In the genomic region with DNA sequence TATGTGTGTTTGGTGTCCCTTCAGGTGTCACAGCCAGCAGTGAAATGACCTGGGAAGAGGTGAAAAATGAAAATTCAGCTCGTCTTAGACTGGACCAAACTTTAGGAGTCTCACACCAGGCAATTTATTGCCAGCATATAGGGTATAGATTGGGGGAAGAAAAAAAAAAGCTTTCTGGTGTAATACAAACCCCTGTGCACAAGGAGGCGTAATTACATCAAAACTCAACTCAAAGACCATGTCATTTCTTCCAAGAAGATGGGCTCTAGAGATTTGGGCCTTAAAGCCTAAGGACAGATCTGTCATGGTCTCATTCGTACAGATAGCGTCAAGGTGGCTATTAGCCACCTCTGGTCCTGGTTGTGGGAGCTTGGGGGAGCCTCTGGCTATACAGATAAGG, we compare ENCODE assay signal across 17 mouse cellular contexts.
A peak's percentile ranks its signal among the peaks of the same experiment; 100 is the strongest.
DNase-seq lines count a peak whose midpoint lies in the region; ATAC-seq and TF ChIP-seq lines count a peak whose summit lies in the region.
"Had no signal": no experiment of that assay in that cellular context is flagged by ENCODE, and none has a peak within 500 bp of the region (broad histone marks: within the 10 kb centered on the region; RNA-seq: fewer than 3 reads in every experiment).

No protein-coding gene starts in this region.

- H3K27ac ChIP-seq in hindbrain, postnatal 0 days, result no peak overlapping the region
- no peak overlapping the region for H3K27ac ChIP-seq in hindbrain, embryonic 14.5 days
- H3K27ac ChIP-seq in midbrain, postnatal 0 days (ENCODE audit: low read depth, low read length), result no peak overlapping the region
- H3K27ac ChIP-seq in midbrain, embryonic 14.5 days (replicated peaks; ENCODE audit: low read depth, low read length), result no peak overlapping the region
- no peak overlapping the region for H3K27ac ChIP-seq in midbrain, embryonic 15.5 days
- H3K27ac ChIP-seq: midbrain, embryonic 12.5 days had no signal

- H3K9me3 ChIP-seq in hindbrain, postnatal 0 days (ENCODE audit: low read length), result no peaks in the 10 kb centered on the region
- H3K9me3 ChIP-seq in hindbrain, embryonic 14.5 days (ENCODE audit: control insufficient read depth, low read length), result no peaks in the 10 kb centered on the region
- H3K9me3 ChIP-seq in midbrain, postnatal 0 days (ENCODE audit: low read length), result no peaks in the 10 kb centered on the region
- no peaks in the 10 kb centered on the region for H3K9me3 ChIP-seq in midbrain, embryonic 14.5 days (ENCODE audit: control insufficient read depth, low read length)
- no peaks in the 10 kb centered on the region for H3K9me3 ChIP-seq in midbrain, embryonic 15.5 days
- H3K9me3 ChIP-seq: limb, embryonic 15.5 days; midbrain, embryonic 12.5 days had no signal

- H3K4me3 ChIP-seq in hindbrain, postnatal 0 days (ENCODE audit: low read length), result no peak overlapping the region
- H3K4me3 ChIP-seq in hindbrain, embryonic 14.5 days (replicated peaks; ENCODE audit: low read length), result no peak overlapping the region
- H3K4me3 ChIP-seq in midbrain, postnatal 0 days (ENCODE audit: low read depth, low read length), result no peak overlapping the region
- no peak overlapping the region for H3K4me3 ChIP-seq in midbrain, embryonic 14.5 days (replicated peaks; ENCODE audit: low read depth, low read length)
- H3K4me3 ChIP-seq in midbrain, embryonic 15.5 days, result no peak overlapping the region
- H3K4me3 ChIP-seq: erythroblast, embryonic 14.5 days; limb, embryonic 15.5 days; midbrain, embryonic 12.5 days had no signal

- no peaks in the 10 kb centered on the region for H3K4me1 ChIP-seq in hindbrain, postnatal 0 days (ENCODE audit: insufficient read depth, low read length)
- no peaks in the 10 kb centered on the region for H3K4me1 ChIP-seq in hindbrain, embryonic 14.5 days (replicated peaks; ENCODE audit: control insufficient read depth, insufficient read depth, low read length)
- H3K4me1 ChIP-seq in midbrain, postnatal 0 days (ENCODE audit: insufficient read depth, low read length), result no peaks in the 10 kb centered on the region
- H3K4me1 ChIP-seq in midbrain, embryonic 14.5 days (ENCODE audit: control insufficient read depth, insufficient read depth, low read length), result no peaks in the 10 kb centered on the region
- no peaks in the 10 kb centered on the region for H3K4me1 ChIP-seq in midbrain, embryonic 15.5 days
- H3K4me1 ChIP-seq: midbrain, embryonic 12.5 days had no signal

- no peak for ATAC-seq in hindbrain, postnatal 0 days
- no peak for ATAC-seq in hindbrain, embryonic 14.5 days (ENCODE audit: low FRiP score)
- ATAC-seq in midbrain, postnatal 0 days (ENCODE audit: low FRiP score), result no peak
- no peak for ATAC-seq in midbrain, embryonic 14.5 days (ENCODE audit: low FRiP score, low TSS enrichment)
- ATAC-seq in midbrain, embryonic 15.5 days (replicated peaks), result no peak
- ATAC-seq: intestine, embryonic 16.5 days had no signal

- 76% methylated on average over 4 of the region's 4 CpGs for WGBS in hindbrain, postnatal 0 days
- 72% methylated on average over 4 of the region's 4 CpGs for WGBS in hindbrain, embryonic 14.5 days
- 76% methylated on average over 4 of the region's 4 CpGs for WGBS in midbrain, postnatal 0 days
- 80% methylated on average over 4 of the region's 4 CpGs for WGBS in midbrain, embryonic 14.5 days
- WGBS in midbrain, embryonic 15.5 days, result 70% methylated on average over 4 of the region's 4 CpGs

- no peak overlapping the region for H3K4me2 ChIP-seq in hindbrain, postnatal 0 days (ENCODE audit: low read depth, low read length)
- H3K4me2 ChIP-seq in hindbrain, embryonic 14.5 days (replicated peaks), result no peak overlapping the region
- H3K4me2 ChIP-seq in midbrain, postnatal 0 days (ENCODE audit: low read depth, low read length, poor library complexity, severe bottlenecking), result no peak overlapping the region
- H3K4me2 ChIP-seq in midbrain, embryonic 14.5 days (ENCODE audit: low read length), result no peak overlapping the region
- no peak overlapping the region for H3K4me2 ChIP-seq in midbrain, embryonic 15.5 days
- H3K4me2 ChIP-seq: limb, embryonic 15.5 days; midbrain, embryonic 12.5 days had no signal

- no peaks in the 10 kb centered on the region for H3K27me3 ChIP-seq in hindbrain, postnatal 0 days (ENCODE audit: insufficient read depth, low read length)
- H3K27me3 ChIP-seq in hindbrain, embryonic 14.5 days (ENCODE audit: control insufficient read depth, insufficient read depth, low read length), result no peaks in the 10 kb centered on the region
- H3K27me3 ChIP-seq in midbrain, postnatal 0 days (ENCODE audit: insufficient read depth, low read length), result no peaks in the 10 kb centered on the region
- H3K27me3 ChIP-seq in midbrain, embryonic 14.5 days (ENCODE audit: control insufficient read depth, insufficient read depth, low read length), result no peaks in the 10 kb centered on the region
- H3K27me3 ChIP-seq in midbrain, embryonic 15.5 days (replicated peaks), result no peaks in the 10 kb centered on the region
- H3K27me3 ChIP-seq: limb, embryonic 15.5 days; midbrain, embryonic 12.5 days had no signal

- peak; percentile 37 for DNase-seq in hindbrain, postnatal 0 days (ENCODE audit: low spot score)
- DNase-seq in hindbrain, embryonic 14.5 days (ENCODE audit: low spot score), result no peak
- peak; percentile 11 for DNase-seq in midbrain, postnatal 0 days (ENCODE audit: low spot score)
- DNase-seq in midbrain, embryonic 14.5 days, result no peak
- peak; percentile 38 for DNase-seq in R1 (ENCODE audit: low read depth, low spot score)
- DNase-seq in adrenal gland, postnatal 36 days, result no peak
- DNase-seq: cerebellum, postnatal 36 days; gastrocnemius, postnatal 25 days; heart, postnatal 4 days; lung, postnatal 14 days; thymus, postnatal 36 days had no signal

- H3K36me3 ChIP-seq in hindbrain, postnatal 0 days (ENCODE audit: insufficient read depth, low read length), result no peaks in the 10 kb centered on the region
- no peaks in the 10 kb centered on the region for H3K36me3 ChIP-seq in hindbrain, embryonic 14.5 days (replicated peaks; ENCODE audit: control insufficient read depth, insufficient read depth)
- H3K36me3 ChIP-seq in midbrain, postnatal 0 days (ENCODE audit: insufficient read depth, low read length), result no peaks in the 10 kb centered on the region
- H3K36me3 ChIP-seq in midbrain, embryonic 14.5 days (ENCODE audit: control insufficient read depth, insufficient read depth, low read length), result no peaks in the 10 kb centered on the region
- H3K36me3 ChIP-seq in midbrain, embryonic 15.5 days (replicated peaks), result no peaks in the 10 kb centered on the region
- H3K36me3 ChIP-seq: G1E; limb, embryonic 15.5 days; midbrain, embryonic 12.5 days had no signal

- H3K9ac ChIP-seq in hindbrain, postnatal 0 days (replicated peaks; ENCODE audit: low read length), result no peak overlapping the region
- H3K9ac ChIP-seq in hindbrain, embryonic 14.5 days, result no peak overlapping the region
- H3K9ac ChIP-seq in midbrain, postnatal 0 days (replicated peaks; ENCODE audit: low read length, poor library complexity, severe bottlenecking), result no peak overlapping the region
- H3K9ac ChIP-seq in midbrain, embryonic 14.5 days (replicated peaks; ENCODE audit: low read length), result no peak overlapping the region
- H3K9ac ChIP-seq in midbrain, embryonic 15.5 days, result no peak overlapping the region
- H3K9ac ChIP-seq: limb, embryonic 15.5 days; midbrain, embryonic 12.5 days had no signal

- peak; percentile 39; the same call in 1 of the 2 replicates for TF ChIP-seq CTCF in hindbrain, postnatal 0 days (IDR thresholded peaks at IDR 0.05; ENCODE audit: low read depth)
- peak; percentile 45 for TF ChIP-seq CTCF in midbrain, postnatal 0 days (IDR thresholded peaks at IDR 0.05)

Comparison
In these comparisons a context has a peak if more than half of its experiments do, and no peak if none do; other contexts are left out.
1. DNase-seq: peak in hindbrain, postnatal 0 days (single experiment), midbrain, postnatal 0 days (single experiment) and R1 (single experiment); none in hindbrain, embryonic 14.5 days (single experiment), midbrain, embryonic 14.5 days (single experiment) and adrenal gland, postnatal 36 days (0 of 2).